8 mouse cellular contexts compared by ENCODE assay signal in genomic region chr10:4432123-4432931, GRCm38 (mm10). TPM values are rescaled to one million over a fixed set of nuclear protein-coding genes. Genes with fewer than 3 reads are reported as not detected.
DNase-seq lines count a peak whose midpoint lies in the region; ATAC-seq and TF ChIP-seq lines count a peak whose summit lies in the region.

TSS of gene Rmnd1 (minus strand) at chr10:4432388.
TSS of gene Armt1 (plus strand) at chr10:4432467.

- peak within 1 kb of the TSS; percentile 81 for H3K4me3 ChIP-seq in embryonic facial prominence, embryonic 14.5 days (ENCODE audit: low read depth, low read length)
- peak within 1 kb of the TSS; percentile 63 for H3K4me3 ChIP-seq in limb, embryonic 14.5 days (replicated peaks; ENCODE audit: low read length)
- H3K4me3 ChIP-seq in midbrain, postnatal 0 days (ENCODE audit: low read depth, low read length): peak within 1 kb of the TSS; percentile 60

- H3K27me3 ChIP-seq in embryonic facial prominence, embryonic 14.5 days (replicated peaks; ENCODE audit: control insufficient read depth, insufficient read depth, low read length): no peaks in the 10 kb centered on the region
- H3K27me3 ChIP-seq in limb, embryonic 14.5 days (ENCODE audit: control insufficient read depth, insufficient read depth, low read length): no peaks in the 10 kb centered on the region
- H3K27me3 ChIP-seq in midbrain, postnatal 0 days (ENCODE audit: insufficient read depth, low read length): no peaks in the 10 kb centered on the region

- peak within 1 kb of the TSS; percentile 77 for H3K9ac ChIP-seq in embryonic facial prominence, embryonic 14.5 days (ENCODE audit: low read depth, low read length)
- H3K9ac ChIP-seq in limb, embryonic 14.5 days (ENCODE audit: low read depth, low read length, severe bottlenecking): peak within 1 kb of the TSS; percentile 72
- peak within 1 kb of the TSS; percentile 75 for H3K9ac ChIP-seq in midbrain, postnatal 0 days (replicated peaks; ENCODE audit: low read length, poor library complexity, severe bottlenecking)

- H3K9me3 ChIP-seq in embryonic facial prominence, embryonic 14.5 days (ENCODE audit: control insufficient read depth, low read length): no peaks in the 10 kb centered on the region
- no peaks in the 10 kb centered on the region for H3K9me3 ChIP-seq in limb, embryonic 14.5 days (ENCODE audit: control insufficient read depth, low read length)
- H3K9me3 ChIP-seq in midbrain, postnatal 0 days (ENCODE audit: low read length): no peaks in the 10 kb centered on the region

- H3K4me2 ChIP-seq in embryonic facial prominence, embryonic 14.5 days (ENCODE audit: low read depth, low read length): peak within 1 kb of the TSS; percentile 58
- H3K4me2 ChIP-seq in limb, embryonic 14.5 days (replicated peaks; ENCODE audit: low read depth, low read length, severe bottlenecking): peak within 1 kb of the TSS; percentile 75
- peak within 1 kb of the TSS; percentile 81 for H3K4me2 ChIP-seq in midbrain, postnatal 0 days (ENCODE audit: low read depth, low read length, poor library complexity, severe bottlenecking)

- under 1% methylated on average over 63 of the region's 75 CpGs for WGBS in embryonic facial prominence, embryonic 14.5 days
- WGBS in limb, embryonic 14.5 days: under 1% methylated on average over 64 of the region's 75 CpGs
- WGBS in midbrain, postnatal 0 days: under 1% methylated on average over 59 of the region's 75 CpGs

- H3K4me1 ChIP-seq in embryonic facial prominence, embryonic 14.5 days (ENCODE audit: control insufficient read depth, insufficient read depth, low read length): no peaks in the 10 kb centered on the region; the same call in 1 of the 2 replicates
- H3K4me1 ChIP-seq in limb, embryonic 14.5 days (ENCODE audit: control insufficient read depth, insufficient read depth, low read length): peaks cover 10% of the 10 kb centered on the region
- H3K4me1 ChIP-seq in midbrain, postnatal 0 days (ENCODE audit: insufficient read depth, low read length): peaks cover 3% of the 10 kb centered on the region; the same call in 1 of the 2 replicates

- peak; percentile 93; the same call in 1 of the 2 replicates for TF ChIP-seq POLR2A in limb, embryonic 14.5 days (IDR thresholded peaks at IDR 0.05; ENCODE audit: borderline replicate concordance, extremely low read depth, insufficient read depth, insufficient read length)

- H3K36me3 ChIP-seq in embryonic facial prominence, embryonic 14.5 days (ENCODE audit: control insufficient read depth, insufficient read depth, low read length): peaks cover 14% of the 10 kb centered on the region; the same call in 1 of the 2 replicates
- peaks cover 30% of the 10 kb centered on the region for H3K36me3 ChIP-seq in limb, embryonic 14.5 days (ENCODE audit: control insufficient read depth, insufficient read depth, low read length)
- H3K36me3 ChIP-seq in midbrain, postnatal 0 days (ENCODE audit: insufficient read depth, low read length): peaks cover 3% of the 10 kb centered on the region; the same call in 1 of the 2 replicates

- peak within 1 kb of the TSS; percentile 90 for H3K27ac ChIP-seq in embryonic facial prominence, embryonic 14.5 days (replicated peaks; ENCODE audit: low read depth, low read length)
- peak within 1 kb of the TSS; percentile 76 for H3K27ac ChIP-seq in limb, embryonic 14.5 days (replicated peaks; ENCODE audit: low read depth, low read length)
- H3K27ac ChIP-seq in midbrain, postnatal 0 days (ENCODE audit: low read depth, low read length): peak within 1 kb of the TSS; percentile 79

- no peak for TF ChIP-seq CTCF in midbrain, postnatal 0 days (IDR thresholded peaks at IDR 0.05)

- ATAC-seq in embryonic facial prominence, embryonic 14.5 days (ENCODE audit: low read depth): peak; percentile 96
- peak; percentile 96 for ATAC-seq in limb, embryonic 14.5 days (ENCODE audit: low FRiP score, low read depth)
- ATAC-seq in midbrain, postnatal 0 days (ENCODE audit: low FRiP score): peak; percentile 94

- peak; percentile 93 for DNase-seq in 3T3-L1 (ENCODE audit: low read depth, low spot score)
- DNase-seq in adrenal gland, postnatal 4 days (ENCODE audit: low spot score in 2 of 2): peak; percentile 86 to 88
- peak; percentile 97 for DNase-seq in embryonic facial prominence, embryonic 14.5 days (ENCODE audit: low spot score)
- peak; percentile 94 for DNase-seq in heart, adult 8-10 months (ENCODE audit: low spot score)
- peak; percentile 93 for DNase-seq in kidney, adult 9 months
- peak; percentile 93 for DNase-seq in limb, embryonic 14.5 days (ENCODE audit: low spot score)
- peak; percentile 97 for DNase-seq in midbrain, postnatal 0 days (ENCODE audit: low spot score)
- DNase-seq in spleen, postnatal 14 days (ENCODE audit: low spot score in 2 of 2): peak; percentile 89 to 93

RNA-seq across cellular contexts. Expression of gene Rmnd1, which starts in this region (rescaled TPM):
- total RNA-seq in adrenal gland, postnatal 4 days (2021): 10 to 100 TPM; 46.8 to 49.4 TPM
- polyA plus RNA-seq in embryonic facial prominence, embryonic 14.5 days (2014; fragmentation: Nextera tagmentation; extraction: Ambion mirVana): 46.8 and 53.2 TPM in 2 replicates
- 10 to 100 TPM; 62.1 to 76.7 (median 69.4) TPM for total RNA-seq in heart, adult 8-10 months (2022)
- polyA plus RNA-seq in limb, embryonic 14.5 days (2012; rRNA removed): 63.4 and 64.0 TPM in 2 replicates
- 46.3 and 53.8 TPM in 2 replicates for polyA plus RNA-seq in limb, embryonic 14.5 days (2014; fragmentation: Nextera tagmentation; extraction: Ambion mirVana)
- 20.1 and 23.2 TPM in 2 replicates for total RNA-seq in midbrain, postnatal 0 days (2014; rRNA removed)
- 24.6 and 25.5 TPM in 2 replicates for polyA plus RNA-seq in midbrain, postnatal 0 days (2015; fragmentation: Nextera tagmentation; extraction: Ambion mirVana)

RNA-seq across cellular contexts. Expression of gene Armt1, which starts in this region (rescaled TPM):
- total RNA-seq in adrenal gland, postnatal 4 days (2021): 10 to 100 TPM; 20.0 to 21.6 TPM
- 15.6 and 16.2 TPM in 2 replicates for polyA plus RNA-seq in embryonic facial prominence, embryonic 14.5 days (2014; fragmentation: Nextera tagmentation; extraction: Ambion mirVana)
- 10 to 100 TPM in 1 of 4 experiments, 1 to 10 TPM in 3; 7.8 to 11.7 (median 9.1) TPM for total RNA-seq in heart, adult 8-10 months (2022)
- polyA plus RNA-seq in limb, embryonic 14.5 days (2012; rRNA removed): 21.9 and 22.0 TPM in 2 replicates
- polyA plus RNA-seq in limb, embryonic 14.5 days (2014; fragmentation: Nextera tagmentation; extraction: Ambion mirVana): 17.3 and 18.1 TPM in 2 replicates
- 12.8 and 16.5 TPM in 2 replicates for total RNA-seq in midbrain, postnatal 0 days (2014; rRNA removed)
- 5.7 TPM in 2 replicates for polyA plus RNA-seq in midbrain, postnatal 0 days (2015; fragmentation: Nextera tagmentation; extraction: Ambion mirVana)

Comparison
In these comparisons a context has a peak if more than half of its experiments do, and no peak if none do; other contexts are left out.
1. Peak in every context shown above with its lines: DNase-seq, ATAC-seq, H3K4me3 ChIP-seq and H3K27ac ChIP-seq.